Mouse (Mus musculus) liver, embryonic 14.5 days (tissue): ENCODE measurements at regions not wholly inside any gene's neighbourhood (a gene's known extent, or its start where the extent isn't known, plus 50 kb on each side); places are given as distances from the start of the nearest gene placed in this dataset.

Experiments used
- ATAC-seq: fragments of 200-750 bp; cut with Nextera tagmentation; 2 replicates; pipeline ENCODE4 v1.8.0; 2017; ENCODE audit warnings: moderate number of reproducible peaks, mild to moderate bottlenecking, moderate library complexity; ENCODE audit not compliant: insufficient read depth
- DNase-seq, 3 experiments: peaks; one replicate each; pipeline ENCODE4 v3.0.0-alpha.2; 2012 to 2013; ENCODE audit warnings: low read depth in 3 of 3, low spot score in 3 of 3
- H3K27ac ChIP-seq: fragments of 300-500 bp; sonication (generic); 2 replicates; pipeline ENCODE4 v1.5.1; 2014; ENCODE audit warnings: moderate library complexity, mild to moderate bottlenecking, control low read depth, inconsistent platforms
- H3K27me3 ChIP-seq: fragments of 300-500 bp; sonication (generic); 2 replicates; pipeline ENCODE4 v1.6.1; 2014; ENCODE audit warnings: mild to moderate bottlenecking, low read length, moderate library complexity; ENCODE audit not compliant: control insufficient read depth, insufficient read depth
- H3K36me3 ChIP-seq: fragments of 300-500 bp; sonication (generic); replicated peaks from 2 replicates; pipeline ENCODE4 v1.6.1; 2014; ENCODE audit warnings: low read depth; ENCODE audit not compliant: control insufficient read depth, insufficient read depth
- H3K4me1 ChIP-seq, 2 experiments: fragments of 200-500 bp in 1 of 2; fragments of 300-500 bp in 1 of 2; sonication (generic) in 1 of 2; replicated peaks; 2 replicates each; pipeline ENCODE4 v1.6.1; 2012 to 2014; ENCODE audit warnings: antibody characterized with exemption in 1 of 2, inconsistent platforms in 1 of 2, low read length in 1 of 2; ENCODE audit not compliant: control insufficient read depth in 2 of 2, insufficient read depth in 2 of 2
- H3K4me2 ChIP-seq: fragments of 300-500 bp; sonication (generic); 2 replicates; pipeline ENCODE4 v1.6.1; 2014; ENCODE audit warnings: low read depth, mild to moderate bottlenecking, control low read depth, moderate library complexity
- H3K4me3 ChIP-seq, 2 experiments: fragments of 200-500 bp in 1 of 2; fragments of 300-500 bp in 1 of 2; sonication (generic) in 1 of 2; 2 replicates each; pipeline ENCODE4 v1.5.1; 2012 to 2014; ENCODE audit warnings: low read depth in 2 of 2, low read length in 2 of 2, mild to moderate bottlenecking in 2 of 2, control low read depth in 1 of 2, inconsistent platforms in 1 of 2, moderate library complexity in 1 of 2; ENCODE audit not compliant: insufficient read depth in 1 of 2
- H3K9ac ChIP-seq: fragments of 300-500 bp; sonication (generic); replicated peaks from 2 replicates; pipeline ENCODE4 v1.6.1; 2014; ENCODE audit warnings: mild to moderate bottlenecking, control low read depth, moderate library complexity
- H3K9me3 ChIP-seq: fragments of 300-500 bp; sonication (generic); 2 replicates; pipeline ENCODE4 v1.6.1; 2016; ENCODE audit warnings: low read length, mixed read lengths; ENCODE audit not compliant: control insufficient read depth
- CTCF ChIP-seq: IDR thresholded peaks from 2 replicates; pipeline ENCODE4 v1.5.1; 2016; ENCODE audit warnings: antibody characterized with exemption, low read depth, control low read depth
- EP300 ChIP-seq: IDR thresholded peaks from 2 replicates; pipeline ENCODE4 v1.6.1; 2016; ENCODE audit warnings: antibody characterized with exemption, low read depth
- WGBS: fragments of 180-500 bp; shearing (Covaris S2); extraction: QIAGEN DNeasy Blood & Tissue Kit; methylation state at CpG from one replicate; pipeline ENCODE4 v1.1.7; 2014; ENCODE audit not compliant: insufficient replicate concordance; 5-methylcytosine and 5-hydroxymethylcytosine counted together

DNA sequence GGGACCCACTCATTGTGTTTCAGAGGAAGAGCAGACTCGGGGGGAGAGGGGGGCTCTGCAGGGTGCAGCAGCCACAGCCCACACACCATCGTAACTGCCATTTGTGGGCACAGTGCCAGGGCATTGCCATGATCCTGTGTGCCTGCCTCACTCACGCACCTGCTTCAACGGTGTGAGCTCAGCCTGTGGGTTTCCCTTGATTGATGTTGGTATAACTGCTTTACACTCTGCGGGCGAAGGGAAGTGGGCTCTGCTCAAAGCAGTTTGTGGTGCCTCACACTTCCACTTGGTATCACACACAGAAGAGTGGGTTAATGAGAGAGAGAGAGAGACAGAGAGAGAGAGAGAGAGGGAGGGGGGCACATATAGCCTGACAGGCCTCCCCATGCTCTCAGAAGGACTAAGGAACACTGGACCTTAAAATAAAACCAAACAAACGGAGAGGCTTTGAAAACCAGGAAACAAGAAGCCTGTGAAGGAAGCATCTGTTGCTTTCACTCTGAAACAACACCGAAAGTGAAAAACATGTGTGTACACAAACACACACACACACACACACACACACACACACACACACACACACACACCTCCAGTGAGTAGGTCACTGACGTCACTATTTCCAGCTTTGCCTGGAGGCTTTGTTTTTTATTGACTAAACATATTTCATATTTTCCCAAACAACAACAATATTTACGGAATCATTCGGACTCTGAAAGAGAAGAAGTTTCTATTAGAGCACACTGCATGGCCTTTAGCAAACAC, 255.4 kb downstream of the Gm11361 start:
- no peak for ATAC-seq
- H3K4me1 ChIP-seq, result no peaks in the 10 kb centered on the region
- H3K27ac ChIP-seq, result no peak overlapping the region
- H3K4me3 ChIP-seq, result no peak overlapping the region
- no peak overlapping the region for H3K4me2 ChIP-seq
- no peaks in the 10 kb centered on the region for H3K27me3 ChIP-seq
- no peak for DNase-seq
- no peak overlapping the region for H3K9ac ChIP-seq
- 34% methylated on average over 11 of the region's 11 CpGs for WGBS
- no peaks in the 10 kb centered on the region for H3K36me3 ChIP-seq
- no peaks in the 10 kb centered on the region for H3K9me3 ChIP-seq
- TF ChIP-seq EP300, result no peak

DNA sequence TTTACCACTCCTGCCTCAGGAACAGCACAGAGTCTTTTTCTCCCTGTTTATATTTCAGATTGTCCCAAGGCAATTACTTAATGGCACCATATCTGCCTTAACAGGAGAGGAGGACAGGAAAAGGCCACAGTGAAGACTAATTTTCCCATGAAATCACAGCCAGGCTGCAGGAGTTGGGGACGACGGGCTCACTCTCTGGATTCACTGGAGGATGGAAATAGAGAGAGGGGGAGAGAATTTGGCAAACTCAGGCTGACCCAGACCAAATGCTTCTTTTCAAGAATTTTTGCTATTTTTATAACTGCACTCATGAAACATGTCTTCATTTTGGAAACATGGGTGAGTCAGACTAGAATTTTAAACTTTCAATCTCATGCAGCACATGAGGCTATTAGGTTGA, 250.9 kb downstream of the Gm11361 start:
- no peaks in the 10 kb centered on the region for H3K9me3 ChIP-seq
- H3K4me2 ChIP-seq, result no peak overlapping the region
- H3K4me1 ChIP-seq, result no peaks in the 10 kb centered on the region
- no peaks in the 10 kb centered on the region for H3K27me3 ChIP-seq
- no peak for DNase-seq
- H3K36me3 ChIP-seq, result no peaks in the 10 kb centered on the region
- no peak overlapping the region for H3K9ac ChIP-seq
- no peak overlapping the region for H3K4me3 ChIP-seq
- ATAC-seq, result no peak
- H3K27ac ChIP-seq, result no peak overlapping the region
- TF ChIP-seq CTCF, result no peak
- no peak for TF ChIP-seq EP300
- WGBS, result 57% methylated on average over 2 of the region's 2 CpGs

DNA sequence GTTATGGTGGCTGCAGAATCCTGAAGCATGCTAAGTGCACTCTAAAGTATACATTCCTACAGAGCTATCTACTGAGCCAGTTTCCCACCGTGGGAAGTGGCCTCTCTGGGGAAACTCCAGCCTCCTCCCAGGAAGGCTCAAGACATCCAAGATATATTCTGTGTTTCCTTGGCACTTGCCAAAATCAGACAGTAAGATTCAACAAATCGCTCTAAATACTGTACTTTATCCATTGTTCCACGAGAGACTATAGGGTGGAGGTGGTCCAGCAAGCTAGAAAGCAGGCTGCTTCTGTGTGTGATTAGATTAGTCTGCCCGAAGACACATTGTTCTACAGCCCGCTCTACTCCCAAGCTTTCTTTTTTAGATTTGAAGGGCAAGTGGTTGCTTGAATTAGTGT, 250.5 kb downstream of the Gm11361 start:
- H3K27me3 ChIP-seq, result no peaks in the 10 kb centered on the region
- no peak overlapping the region for H3K27ac ChIP-seq
- no peak for DNase-seq
- H3K9ac ChIP-seq, result no peak overlapping the region
- H3K9me3 ChIP-seq, result no peaks in the 10 kb centered on the region
- H3K4me1 ChIP-seq, result 0 out of 4 replicates have a peak, but pooled peaks cover 0 to under 1% of the 10 kb centered on the region in 2 experiments
- no peak overlapping the region for H3K4me2 ChIP-seq
- H3K36me3 ChIP-seq, result no peaks in the 10 kb centered on the region
- H3K4me3 ChIP-seq, result no peak overlapping the region
- 46% methylated on average over 5 of the region's 5 CpGs for WGBS
- no peak for TF ChIP-seq EP300
- TF ChIP-seq CTCF, result no peak
- ATAC-seq, result no peak

DNA sequence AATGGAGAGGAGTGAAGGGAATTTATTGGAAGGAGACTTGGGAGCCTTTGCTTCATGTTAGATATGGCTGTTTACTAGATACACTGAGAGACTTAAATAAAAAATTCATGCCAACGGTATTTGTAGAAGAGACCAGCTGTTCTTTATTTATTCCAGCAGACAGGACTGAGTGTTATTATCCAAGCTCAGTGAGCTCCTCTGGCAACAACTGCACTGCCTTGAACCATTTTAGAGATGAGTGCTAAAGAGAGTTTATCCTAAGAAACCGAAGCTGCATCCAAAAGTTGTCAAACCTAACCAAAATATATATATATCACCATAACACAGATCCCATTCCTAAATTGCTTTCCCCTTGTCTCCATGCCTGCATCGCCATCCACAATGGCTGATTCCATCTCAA, 247.0 kb downstream of the Gm11361 start:
- ATAC-seq (no peak), DNase-seq (no peak)
- WGBS, result 51% methylated on average over 3 of the region's 3 CpGs
- no peak overlapping the region for H3K27ac ChIP-seq
- peaks cover 0 to 4% of the 10 kb centered on the region in 2 experiments; a peak in 2 of 4 replicates for H3K4me1 ChIP-seq
- H3K4me3 ChIP-seq, result no peak overlapping the region
- no peaks in the 10 kb centered on the region for H3K27me3 ChIP-seq
- H3K4me2 ChIP-seq, result no peak overlapping the region
- no peak overlapping the region for H3K9ac ChIP-seq
- no peaks in the 10 kb centered on the region for H3K9me3 ChIP-seq
- TF ChIP-seq CTCF (no peak), EP300 (no peak)
- H3K36me3 ChIP-seq, result no peaks in the 10 kb centered on the region

DNA sequence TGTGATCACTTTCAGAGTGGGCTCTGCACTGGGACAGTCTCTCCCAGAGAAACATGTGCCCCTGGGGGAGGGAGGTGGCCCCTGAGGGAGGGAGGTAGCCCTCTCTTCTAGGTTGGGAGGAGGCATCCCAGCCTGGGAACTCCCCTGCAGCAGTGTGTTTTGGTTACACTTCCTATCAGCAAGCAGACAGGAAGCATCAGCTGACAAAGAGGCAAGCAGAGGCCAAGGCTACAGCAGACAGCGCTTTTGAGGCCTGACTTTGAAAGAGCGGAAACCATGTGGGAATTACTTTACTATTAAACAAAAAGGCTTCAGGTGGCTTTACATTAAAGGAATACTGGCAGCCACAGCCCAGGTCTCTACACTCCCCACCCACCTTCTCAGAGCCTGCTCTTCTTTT, 244.8 kb downstream of the Gm11361 start:
- Histone ChIP-seq H3K9me3 (no peaks in the 10 kb centered on the region), H3K36me3 (no peaks in the 10 kb centered on the region), H3K9ac (no peak overlapping the region), H3K27ac (no peak overlapping the region), H3K4me2 (no peak overlapping the region), H3K27me3 (no peaks in the 10 kb centered on the region), H3K4me3 (no peak overlapping the region), H3K4me1 (peaks cover 0 to 4% of the 10 kb centered on the region in 2 experiments; a peak in 2 of 4 replicates)
- ATAC-seq, result 0 out of 2 replicates have a peak, but pooled peaks have one; percentile 18
- DNase-seq, result no peak
- TF ChIP-seq EP300, result no peak
- TF ChIP-seq CTCF, result no peak
- 14% methylated on average over 2 of the region's 2 CpGs for WGBS
